7 mouse cellular contexts compared by ENCODE assay signal in the genomic region with DNA sequence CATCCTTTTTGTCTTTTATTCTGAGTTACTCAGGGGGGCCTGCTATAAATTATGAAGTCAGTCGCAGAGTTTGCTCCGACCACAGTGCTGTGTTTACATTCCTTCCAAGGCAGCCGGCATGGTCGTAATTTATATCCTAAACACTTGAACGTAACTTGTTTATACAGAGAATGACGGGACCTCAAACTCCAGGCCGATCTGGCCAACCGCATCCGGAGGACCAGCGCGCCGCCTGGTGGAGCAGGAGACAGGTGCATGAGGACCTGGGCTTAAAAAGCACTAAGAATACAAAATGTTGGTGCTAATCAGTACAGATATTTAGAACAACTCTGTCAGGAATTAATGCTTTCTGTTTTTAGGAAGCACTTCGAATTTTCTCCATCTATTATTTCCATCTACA. TPM values are rescaled to one million over a fixed set of nuclear protein-coding genes. Genes with fewer than 3 reads are reported as not detected.
DNase-seq lines count a peak whose midpoint lies in the region; ATAC-seq lines count a peak whose summit lies in the region.

No protein-coding gene starts in this region.

- peak; percentile 76 for DNase-seq in A20 (ENCODE audit: low read depth, low spot score)
- peak; percentile 37 to 39 for DNase-seq in cerebellum, postnatal 36 days
- DNase-seq in gastrocnemius, postnatal 4 days (ENCODE audit: low spot score in 2 of 2): peak; percentile 68 to 74
- peak; percentile 60 for DNase-seq in kidney, adult 9 months
- DNase-seq in lung, postnatal 4 days: peak; percentile 87 to 88
- DNase-seq in skeletal muscle tissue, adult 2 months (ENCODE audit: low read depth, low spot score): peak; percentile 20

- ATAC-seq in CD4-positive, CD25-positive, alpha-beta regulatory T cell, adult 4 months: peak; percentile 67

RNA-seq across cellular contexts. Expression of a gene that starts 6.8 kb away (rescaled TPM):
- polyA plus RNA-seq in CD4-positive, CD25-positive, alpha-beta regulatory T cell, adult 4 months (2017; shearing (Covaris generic)): not detected
- total RNA-seq in gastrocnemius, postnatal 4 days (2021): under 1 TPM; 0.21 to 0.29 TPM

Comparison
In these comparisons a context has a peak if more than half of its experiments do, and no peak if none do; other contexts are left out.
1. Peak in every context shown above with its lines: DNase-seq and ATAC-seq.
2. DNase-seq: peak in every context shown above with its lines; median percentile 88 in lung, postnatal 4 days; 76 in A20; 71 in gastrocnemius, postnatal 4 days; 60 in kidney, adult 9 months; 38 in cerebellum, postnatal 36 days; 20 in skeletal muscle tissue, adult 2 months.